Mouse (Mus musculus): ENCODE results near the gene Gucy1b2.

DNA sequence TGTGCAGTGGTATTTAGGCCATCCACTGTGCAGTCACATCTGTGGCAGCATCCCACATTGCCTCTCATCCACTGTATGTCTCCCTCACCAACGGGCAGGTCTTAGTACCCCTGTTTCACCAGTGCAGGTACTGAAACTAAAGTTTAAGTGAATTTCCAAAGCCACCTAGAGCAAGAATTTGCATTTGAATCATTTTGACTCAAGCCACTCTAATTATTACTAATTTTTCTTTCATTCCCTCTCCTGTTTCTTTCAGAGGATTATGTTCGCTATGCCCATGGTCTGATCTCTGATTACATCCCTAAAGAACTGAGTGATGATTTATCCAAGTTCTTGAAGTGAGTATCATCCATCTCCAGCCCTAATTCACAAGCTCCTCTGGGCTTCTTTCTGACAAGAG is 92.3 kb downstream of the Gucy1b2 start:
- TF ChIP-seq GATA1 (IDR thresholded peaks at IDR 0.05; ENCODE audit: low read length) (no peak), TAL1 (IDR thresholded peaks at IDR 0.05; ENCODE audit: low read length) (no peak)

All from erythroblast, embryonic 14.5 days (primary cell).